Mouse (Mus musculus) c-Kit-positive CD71-positive TER-119-positive erythroid progenitor cells, embryonic 14.5 days (primary cell): ENCODE results near the gene Fam167b.
"Not testable (repeated sequence)": the region's sequence is repeated elsewhere in the genome, so short reads cannot be mapped to it uniquely, and the experiment has no call there.

ENCODE experiments used
- DNase-seq: peaks from one replicate; pipeline ENCODE4 v3.0.0-alpha.2; 2013; ENCODE audit warnings: low spot score

The Fam167b gene

DNA sequence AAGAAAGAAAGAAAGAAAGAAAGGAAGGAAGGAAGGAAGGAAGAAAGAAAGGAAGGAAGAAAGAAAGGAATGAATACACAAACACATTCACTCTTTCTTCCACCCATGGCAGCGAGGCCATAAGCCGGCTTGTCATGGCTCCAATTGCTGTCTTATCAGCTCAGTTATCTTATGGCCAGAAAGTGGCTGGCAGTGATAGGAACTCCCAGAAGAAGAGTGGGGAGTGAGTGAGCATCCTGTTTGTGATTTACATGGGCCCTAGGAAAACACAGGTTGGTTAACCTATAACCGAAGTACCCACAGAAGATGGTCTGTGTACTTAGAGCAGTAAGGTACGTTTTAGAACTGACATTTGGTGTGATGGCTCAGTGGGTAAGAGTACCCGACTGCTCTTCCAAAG lies 17.2 kb downstream of the Fam167b start:
- DNase-seq, result no peak

DNA sequence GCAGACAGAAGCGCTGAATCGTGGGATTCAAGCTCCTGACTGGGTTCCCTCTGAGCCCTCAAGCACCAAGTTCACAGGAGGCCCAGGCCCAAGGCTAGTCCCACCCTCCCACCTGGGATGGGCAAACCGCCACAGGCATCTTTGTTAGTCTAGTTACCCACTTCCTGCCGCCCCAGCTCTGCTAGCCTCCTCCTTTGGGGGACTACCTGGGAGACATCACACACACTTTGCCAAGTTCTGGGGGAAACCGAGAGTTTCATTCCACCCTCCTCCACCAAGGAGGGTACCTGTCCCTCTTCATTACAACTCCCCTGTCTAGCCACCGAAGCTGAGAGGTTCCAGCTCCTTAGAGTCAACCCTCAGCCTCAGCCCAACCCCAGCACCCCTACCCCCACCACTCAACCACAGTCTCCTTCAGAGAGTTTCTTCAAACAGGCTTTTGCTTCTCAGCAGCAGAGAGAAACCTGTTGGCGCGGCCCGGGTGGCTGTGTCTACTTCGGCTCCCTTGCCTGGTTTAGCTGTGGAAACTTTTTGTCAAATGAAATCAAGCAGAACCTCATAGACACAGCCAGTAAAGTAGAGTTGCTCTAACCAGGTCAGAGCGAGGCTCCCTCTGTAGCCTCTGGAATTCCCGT lies 19.9 kb downstream of the Fam167b start:
- DNase-seq, result no peak

DNA sequence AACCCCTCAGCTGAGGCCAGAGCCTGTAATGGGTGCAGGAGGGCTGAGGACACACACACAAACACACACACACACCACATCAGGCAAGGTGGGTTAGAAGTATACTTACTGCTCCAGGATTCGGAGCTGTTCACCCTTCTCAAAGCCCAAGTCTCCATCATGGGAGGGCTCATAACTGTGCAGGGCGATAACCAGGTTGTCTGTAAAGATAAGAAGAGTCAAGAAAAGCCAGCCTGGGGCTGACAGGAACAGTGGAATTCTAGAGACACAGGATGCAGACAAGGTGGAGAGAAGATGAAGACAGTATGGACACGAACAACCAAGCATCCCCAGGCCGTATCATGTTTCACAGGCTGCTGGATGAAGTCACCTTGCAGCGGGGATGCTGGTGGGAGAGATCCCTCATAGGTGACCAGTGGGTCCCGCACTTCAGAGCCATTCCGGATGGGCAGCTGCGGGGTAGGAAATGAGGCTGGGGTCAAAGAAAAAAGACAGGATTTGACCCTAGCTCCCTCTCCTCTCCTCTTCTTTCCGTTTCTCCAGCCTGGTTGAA lies 21.0 kb downstream of the Fam167b start:
- peak; percentile 90 for DNase-seq

DNA sequence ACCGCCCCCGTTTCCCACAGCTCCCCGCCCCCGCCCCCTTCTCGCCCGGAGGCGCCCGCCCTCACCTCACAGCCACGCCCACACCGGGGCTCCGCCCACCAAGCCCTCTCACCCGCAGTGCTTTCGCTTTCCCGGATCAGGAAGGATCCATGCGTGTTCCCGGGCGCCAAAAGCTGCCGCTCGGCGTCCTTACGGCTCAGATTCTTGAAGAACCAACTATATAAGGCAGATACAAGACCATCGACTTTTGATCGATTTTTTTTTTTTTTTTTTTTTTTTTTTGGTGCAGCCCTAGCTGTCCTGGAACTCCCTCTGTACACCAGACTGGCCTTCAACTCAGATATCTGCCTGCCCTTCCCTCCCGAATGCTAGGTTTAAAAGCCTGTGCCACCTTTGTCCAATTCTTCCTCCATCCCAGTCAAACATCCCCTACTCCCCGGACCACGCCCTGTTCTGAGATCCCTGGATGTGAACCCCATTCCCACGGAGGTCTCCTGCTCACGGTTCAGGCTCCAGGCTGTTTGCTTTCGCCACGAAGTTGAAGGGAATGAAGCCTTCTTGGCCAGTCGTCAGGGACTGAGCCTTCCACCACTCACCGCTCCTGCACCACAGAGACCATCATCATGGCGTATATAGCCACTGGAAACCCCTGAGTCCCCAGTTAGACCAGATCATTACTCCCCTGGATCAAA lies 21.7 kb downstream of the Fam167b start:
- DNase-seq, result peak; percentile 87

DNA sequence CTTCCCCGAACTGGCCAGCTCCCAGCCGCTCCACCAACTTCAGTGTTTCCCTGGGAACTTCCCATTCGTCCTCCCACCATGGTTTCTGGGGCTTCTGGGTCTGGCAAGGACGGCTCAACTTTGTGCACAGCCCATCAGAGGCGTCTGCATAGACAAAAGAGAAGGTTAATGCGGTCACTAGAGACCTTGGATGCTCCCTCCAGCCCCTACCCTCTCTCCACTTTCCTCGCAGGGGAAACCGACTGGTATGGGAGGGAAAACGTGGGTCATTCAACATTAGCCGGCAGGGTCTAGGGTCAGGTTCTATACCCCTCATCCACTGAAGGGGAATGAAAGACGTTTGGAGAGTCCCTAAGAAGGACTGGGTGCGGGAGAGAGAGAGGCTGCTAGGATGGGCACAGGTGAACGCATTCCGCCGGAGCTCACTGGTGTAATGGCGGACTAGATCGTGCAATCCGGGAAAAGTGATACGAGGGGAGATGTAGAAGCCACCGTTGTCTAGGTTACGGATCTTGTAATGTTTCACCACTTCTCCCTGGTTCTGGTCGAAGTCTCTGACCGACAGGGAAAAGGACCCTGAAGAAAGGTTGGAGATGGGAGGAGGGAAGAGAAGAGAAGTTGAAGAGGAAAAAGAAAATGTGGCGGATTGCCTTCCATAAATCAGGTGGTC lies 22.4 kb downstream of the Fam167b start:
- no peak for DNase-seq

DNA sequence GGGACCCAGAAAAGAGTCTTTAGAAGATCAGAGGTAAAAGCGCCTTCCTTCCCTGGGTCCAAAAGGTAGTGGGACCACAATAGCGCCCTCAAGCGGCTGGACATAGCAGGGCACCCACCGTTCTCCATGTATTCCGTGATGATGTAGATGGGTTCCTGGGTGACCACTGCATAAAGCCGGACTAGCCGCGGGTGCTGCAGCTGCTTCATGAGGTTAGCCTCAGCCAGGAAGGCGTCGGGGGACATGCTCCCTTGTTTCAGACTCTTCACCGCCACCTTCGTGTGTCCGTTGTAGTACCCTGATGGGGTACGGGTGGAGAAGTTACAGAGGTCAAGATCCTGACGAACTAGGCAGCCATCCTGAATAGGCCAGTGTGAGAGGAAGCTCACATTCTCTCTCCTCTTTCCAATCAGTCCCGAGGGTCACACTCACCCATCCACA lies 22.9 kb downstream of the Fam167b start:
- peak; percentile 70 for DNase-seq

DNA sequence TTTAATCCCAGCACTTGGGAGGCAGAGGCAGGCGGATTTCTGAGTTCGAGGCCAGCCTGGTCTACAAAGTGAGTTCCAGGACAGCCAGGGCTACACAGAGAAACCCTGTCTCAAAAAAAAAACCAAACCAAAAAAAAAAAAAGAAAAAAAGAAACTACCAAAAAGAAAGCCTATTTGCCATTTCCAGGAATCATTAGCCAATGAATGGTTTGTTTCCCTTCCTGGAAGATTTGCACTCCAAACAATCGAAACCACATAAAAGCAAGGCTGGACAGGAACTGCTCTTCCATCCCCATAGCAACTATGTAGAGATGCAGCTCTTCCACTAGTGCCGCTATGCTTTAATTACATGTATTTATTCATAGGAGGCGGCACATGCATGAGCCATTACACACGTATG lies 23.8 kb downstream of the Fam167b start:
- not testable (repeated sequence) for DNase-seq

DNA sequence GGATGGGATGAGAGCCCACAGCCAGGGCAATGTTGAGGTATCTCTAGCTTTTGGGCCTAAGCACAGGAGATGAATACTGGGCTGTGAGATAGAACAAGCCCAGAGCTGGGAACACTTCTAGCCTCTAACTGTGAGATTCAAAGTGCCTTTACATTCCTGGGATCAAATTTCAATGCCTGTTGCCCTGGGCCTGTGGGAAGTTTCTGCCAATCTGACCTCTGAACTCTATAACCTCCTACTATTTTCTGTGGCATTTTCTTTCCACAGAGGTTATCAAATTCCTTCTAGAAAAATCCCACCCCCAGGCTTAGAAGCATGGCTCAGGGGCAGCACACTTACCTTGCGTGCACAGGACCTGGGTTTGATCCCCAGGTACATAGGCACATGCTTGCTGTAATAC lies 28.1 kb downstream of the Fam167b start:
- DNase-seq, result no peak

DNA sequence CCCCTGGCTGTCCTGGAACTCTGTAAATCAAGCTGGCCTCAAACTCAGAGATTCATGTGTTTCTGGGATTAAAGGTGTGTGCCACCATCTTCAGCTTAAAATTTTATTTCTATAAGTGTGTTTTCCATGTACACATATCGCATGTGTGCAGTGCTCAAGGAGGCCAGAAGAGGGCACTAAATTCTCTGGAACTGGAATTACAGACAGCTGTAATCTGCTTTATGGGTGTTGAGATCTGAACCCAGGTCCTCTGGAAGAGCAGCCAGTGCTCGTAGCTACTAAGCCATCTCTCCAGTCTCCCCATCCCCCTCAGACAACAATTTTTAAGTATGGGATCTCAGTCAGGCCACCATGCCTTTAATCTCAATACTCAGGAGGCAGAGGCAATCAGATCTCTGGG lies 29.0 kb downstream of the Fam167b start:
- peak; percentile 49 for DNase-seq

DNA sequence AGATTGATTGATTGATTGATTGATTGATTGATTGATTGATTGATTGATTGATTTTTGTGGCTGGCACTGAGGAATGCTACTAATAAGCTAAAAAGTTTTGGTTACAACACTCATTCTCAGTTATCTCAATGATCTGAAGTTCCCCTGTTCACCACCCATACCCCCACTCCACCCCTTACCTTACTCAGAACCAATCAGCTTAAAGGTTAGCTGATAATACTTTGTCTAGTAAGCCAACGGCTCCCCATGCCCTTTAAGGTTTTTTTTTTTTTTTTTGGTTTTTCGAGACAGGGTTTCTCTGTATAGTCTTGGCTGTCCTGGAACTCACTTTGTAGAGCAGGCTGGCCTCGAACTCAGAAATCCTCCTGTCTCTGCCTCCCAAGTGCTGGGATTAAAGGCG lies 30.7 kb downstream of the Fam167b start:
- not testable (repeated sequence) for DNase-seq

DNA sequence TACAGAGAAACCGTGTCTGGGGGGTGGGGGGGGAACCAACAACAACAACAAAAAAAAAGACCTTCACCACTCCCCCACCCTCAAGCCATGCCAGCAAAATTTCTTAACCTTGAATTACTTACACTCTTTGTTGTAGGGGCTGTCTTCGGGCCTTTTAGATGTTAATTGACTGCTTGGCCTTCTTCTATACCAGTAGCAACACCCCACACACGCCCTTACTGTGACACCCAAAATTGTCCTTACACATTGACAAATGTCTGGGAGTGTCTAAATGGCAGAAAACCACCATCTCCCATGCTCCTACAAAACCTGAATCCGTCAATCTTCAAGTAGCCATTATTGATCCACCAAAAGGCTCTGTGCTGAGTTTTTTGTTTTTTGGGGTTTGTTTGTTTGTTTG lies 34.2 kb downstream of the Fam167b start:
- no peak for DNase-seq

DNA sequence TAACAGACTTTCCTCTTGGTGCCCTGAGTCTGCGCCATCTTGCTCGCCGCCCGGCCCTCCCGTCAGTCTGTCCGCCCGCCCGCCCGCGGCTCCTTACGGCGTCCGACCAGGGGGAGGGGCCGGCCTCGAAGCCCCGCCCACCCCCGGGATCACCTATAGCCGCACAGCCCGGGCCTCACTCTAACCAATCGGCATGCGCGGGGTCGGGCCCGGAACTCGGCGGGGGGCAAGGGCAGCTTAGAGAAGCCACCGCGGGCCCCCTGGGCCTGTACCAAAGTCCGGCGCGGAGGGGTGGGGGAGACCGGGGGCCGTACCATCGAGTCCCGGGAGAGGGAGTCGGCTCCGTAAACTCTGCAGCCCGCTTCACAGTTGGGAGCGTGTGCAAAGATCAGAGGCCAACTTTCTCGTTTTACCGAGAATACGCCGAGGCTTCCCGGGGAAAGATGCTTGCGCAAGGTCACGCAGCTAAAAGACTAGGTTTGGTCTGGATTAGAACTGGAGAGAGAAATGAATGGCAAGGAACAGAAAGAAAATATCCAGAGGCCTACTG lies 35.7 kb downstream of the Fam167b start, which contains the start of gene Hdac1:
Gene Hdac1, minus strand, starts transcription at position 122 of the 550 bp plus-strand sequence.
- peak; percentile 97 for DNase-seq

DNA sequence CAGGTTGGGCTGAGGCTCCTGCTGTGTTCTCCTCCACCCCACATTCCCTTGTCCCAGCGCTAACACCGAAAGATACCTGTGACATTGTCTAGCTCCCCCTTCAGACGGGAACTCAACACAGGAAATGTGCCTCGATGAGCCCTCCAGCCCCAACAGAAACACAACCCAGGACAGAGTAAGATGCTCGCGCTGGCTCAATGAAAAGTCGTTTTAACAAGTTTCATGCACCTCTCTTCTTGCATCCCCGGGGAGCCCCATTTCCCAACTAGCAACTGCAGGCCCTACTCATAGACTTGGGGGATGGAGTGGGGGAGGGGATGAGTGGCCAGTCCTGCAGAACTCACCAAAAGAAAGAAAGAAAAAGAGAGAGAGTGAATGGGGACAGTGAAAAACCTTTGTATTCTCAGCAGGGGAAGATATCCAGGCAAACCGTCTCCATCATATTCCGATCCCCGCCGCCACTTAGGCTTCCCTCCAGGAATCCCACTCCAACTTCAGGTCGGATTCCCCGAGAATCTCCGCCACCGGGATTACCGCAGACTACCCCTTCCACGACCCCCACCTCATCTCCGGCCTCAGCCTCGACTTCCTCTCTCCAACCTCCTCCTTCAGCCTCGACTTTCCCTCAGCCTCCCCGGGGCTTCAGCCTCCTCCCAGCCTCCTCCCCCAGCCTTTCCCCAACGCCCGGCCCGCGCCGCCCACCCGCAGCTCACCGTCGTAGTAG lies 36.3 kb downstream of the Fam167b start:
- peak; percentile 48 for DNase-seq

DNA sequence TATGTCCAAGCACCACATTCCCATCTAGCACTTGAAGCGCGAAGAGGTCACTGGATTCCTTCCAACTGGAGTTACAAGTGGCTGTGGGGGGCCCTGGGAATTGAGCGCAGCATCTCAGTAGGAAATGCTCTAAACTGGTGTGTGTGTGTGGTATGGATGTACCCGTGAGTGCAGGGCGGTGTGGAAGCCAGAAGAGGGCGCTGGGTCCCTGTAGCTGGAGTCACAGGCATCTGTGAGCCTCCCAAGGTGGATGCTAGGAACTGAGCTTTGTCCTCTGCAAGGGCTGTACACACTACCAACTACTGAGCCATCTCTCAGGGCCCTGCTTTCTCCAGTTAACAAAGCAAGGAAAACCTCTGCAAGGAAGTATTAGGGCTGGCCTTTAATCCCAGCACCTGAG lies 38.3 kb downstream of the Fam167b start:
- DNase-seq, result peak; percentile 48

DNA sequence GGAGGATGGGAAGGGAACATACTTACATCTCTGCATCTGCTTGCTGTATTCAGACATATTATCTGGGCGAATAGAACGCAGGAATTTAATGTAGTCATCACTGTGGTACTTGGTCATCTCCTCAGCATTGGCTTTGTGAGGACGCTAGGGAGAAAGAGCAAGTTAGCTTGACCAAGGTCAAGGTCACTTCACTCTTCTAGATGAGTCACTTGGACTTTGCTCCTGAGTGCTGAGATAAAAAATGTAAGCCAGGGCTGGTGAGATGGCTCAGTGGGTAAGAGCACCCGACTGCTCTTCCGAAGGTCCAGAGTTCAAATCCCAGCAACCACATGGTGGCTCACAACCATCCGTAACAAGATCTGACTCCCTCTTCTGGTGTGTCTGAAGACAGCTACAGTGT lies 49.4 kb downstream of the Fam167b start:
- DNase-seq, result not testable (repeated sequence)
